Mouse (Mus musculus) midbrain, embryonic 15.5 days (tissue): ENCODE data around the gene Chmp1a. TPM values are rescaled to one million over a fixed set of nuclear protein-coding genes. Genes with fewer than 3 reads are reported as not detected.
A peak's percentile ranks its signal among the peaks of the same experiment; 100 is the strongest.

Experiments
- ATAC-seq: fragments of 200-750 bp; cut with Nextera tagmentation; replicated peaks from 2 replicates; pipeline ENCODE4 v1.8.0; 2017; ENCODE audit warnings: moderate TSS enrichment
- H3K27ac ChIP-seq: fragments of 300-500 bp; sonication (generic); 2 replicates; pipeline ENCODE4 v1.5.1; 2015; ENCODE audit warnings: mild to moderate bottlenecking, inconsistent platforms
- H3K27me3 ChIP-seq: fragments of 300-500 bp; sonication (generic); replicated peaks from 2 replicates; pipeline ENCODE4 v1.6.1; 2015; ENCODE audit warnings: inconsistent platforms
- H3K36me3 ChIP-seq: fragments of 300-500 bp; sonication (generic); replicated peaks from 2 replicates; pipeline ENCODE4 v1.6.1; 2015; ENCODE audit warnings: inconsistent platforms
- H3K4me1 ChIP-seq: fragments of 300-500 bp; sonication (generic); 2 replicates; pipeline ENCODE4 v1.6.1; 2015; ENCODE audit warnings: inconsistent platforms
- H3K4me2 ChIP-seq: fragments of 300-500 bp; sonication (generic); 2 replicates; pipeline ENCODE4 v1.6.1; 2015; ENCODE audit warnings: inconsistent platforms, mild to moderate bottlenecking, moderate library complexity
- H3K4me3 ChIP-seq: fragments of 300-500 bp; sonication (generic); 2 replicates; pipeline ENCODE4 v1.5.1; 2015; ENCODE audit warnings: mild to moderate bottlenecking, inconsistent platforms
- H3K9ac ChIP-seq: fragments of 300-500 bp; sonication (generic); 2 replicates; pipeline ENCODE4 v1.6.1; 2015; ENCODE audit warnings: mild to moderate bottlenecking, inconsistent platforms
- H3K9me3 ChIP-seq: fragments of 300-500 bp; sonication (generic); 2 replicates; pipeline ENCODE4 v1.6.1; 2016; ENCODE audit warnings: inconsistent platforms
- WGBS: fragments of 180-500 bp; shearing (Covaris S2); methylation state at CpG from one replicate; pipeline ENCODE4 v1.1.7; 2015; ENCODE audit warnings: mixed read lengths; 5-methylcytosine and 5-hydroxymethylcytosine counted together
- polyA plus RNA-seq: library from polyadenylated mRNA; unstranded; fragments of >200 nt; fragmentation: Nextera tagmentation; extraction: Ambion mirVana; gene quantifications from 2 replicates; pipeline ENCODE4 v1.2.1, GENCODE M21; 2015

Gene Chmp1a
- polyA plus RNA-seq, 1 experiment from 2014 or later, result 227 TPM

GRCm38 (mm10) chr8:123188841-123189240 is 23.7 kb downstream of the Chmp1a start:
- H3K36me3 ChIP-seq, result no peaks in the 10 kb centered on the region
- no peaks in the 10 kb centered on the region for H3K27me3 ChIP-seq
- H3K4me2 ChIP-seq, result no peak overlapping the region
- ATAC-seq, result no peak
- H3K27ac ChIP-seq, result no peak overlapping the region
- H3K4me3 ChIP-seq, result no peak overlapping the region
- H3K9ac ChIP-seq, result no peak overlapping the region
- WGBS, result 74% methylated on average over 7 of the region's 7 CpGs
- H3K9me3 ChIP-seq, result no peaks in the 10 kb centered on the region
- H3K4me1 ChIP-seq, result peaks cover 3% of the 10 kb centered on the region; the same call in 1 of the 2 replicates

GRCm38 (mm10) chr8:123188006-123188405 is 24.6 kb downstream of the Chmp1a start:
- Histone ChIP-seq H3K36me3 (no peaks in the 10 kb centered on the region), H3K9ac (no peak overlapping the region), H3K4me2 (no peak overlapping the region), H3K27me3 (no peaks in the 10 kb centered on the region), H3K27ac (no peak overlapping the region), H3K4me1 (peaks cover 3% of the 10 kb centered on the region; the same call in 1 of the 2 replicates), H3K9me3 (no peaks in the 10 kb centered on the region), H3K4me3 (no peak overlapping the region)
- 85% methylated on average over 2 of the region's 2 CpGs for WGBS
- ATAC-seq, result no peak

GRCm38 (mm10) chr8:123185566-123186409 is 26.8 kb downstream of the Chmp1a start, which contains the start of gene Dpep1:
Gene Dpep1, plus strand, starts transcription at chr8:123186242.
- Histone ChIP-seq H3K4me3 (no peak within 1 kb of the TSS), H3K9me3 (no peaks in the 10 kb centered on the region), H3K36me3 (no peaks in the 10 kb centered on the region), H3K27ac (no peak within 1 kb of the TSS), H3K4me1 (peaks cover 3% of the 10 kb centered on the region; the same call in 1 of the 2 replicates), H3K9ac (no peak within 1 kb of the TSS), H3K4me2 (no peak within 1 kb of the TSS), H3K27me3 (no peaks in the 10 kb centered on the region)
- ATAC-seq, result no peak
- 54% methylated on average over 19 of the region's 19 CpGs for WGBS

GRCm38 (mm10) chr8:123181391-123181790 is 31.2 kb downstream of the Chmp1a start:
- Histone ChIP-seq H3K27me3 (no peaks in the 10 kb centered on the region), H3K9me3 (no peaks in the 10 kb centered on the region), H3K4me1 (no peaks in the 10 kb centered on the region), H3K27ac (no peak overlapping the region), H3K9ac (no peak overlapping the region), H3K36me3 (no peaks in the 10 kb centered on the region), H3K4me3 (no peak overlapping the region), H3K4me2 (no peak overlapping the region)
- no peak for ATAC-seq
- 69% methylated on average over 3 of the region's 3 CpGs for WGBS

- Histone ChIP-seq H3K4me3 (no peak within 1 kb of the TSS), H3K4me1 (no peaks in the 10 kb centered on the region), H3K27ac (no peak within 1 kb of the TSS), H3K27me3 (no peaks in the 10 kb centered on the region), H3K36me3 (no peaks in the 10 kb centered on the region), H3K9me3 (no peaks in the 10 kb centered on the region), H3K9ac (no peak within 1 kb of the TSS), H3K4me2 (peak within 1 kb of the TSS; percentile 7; the same call in 1 of the 2 replicates)
- ATAC-seq, result no peak
- WGBS, result 34% methylated on average over 13 of the region's 13 CpGs
Observed at GRCm38 (mm10) chr8:123157888-123158465, 54.6 kb downstream of the Chmp1a start, which contains the start of gene Sult5a1. Gene Sult5a1, minus strand, starts transcription at chr8:123158315.

- no peaks in the 10 kb centered on the region for H3K27me3 ChIP-seq
- H3K27ac ChIP-seq, result no peak overlapping the region
- no peak overlapping the region for H3K4me2 ChIP-seq
- 83% methylated on average over 9 of the region's 9 CpGs for WGBS
- no peaks in the 10 kb centered on the region for H3K9me3 ChIP-seq
- no peaks in the 10 kb centered on the region for H3K36me3 ChIP-seq
- no peaks in the 10 kb centered on the region for H3K4me1 ChIP-seq
- H3K9ac ChIP-seq, result no peak overlapping the region
- no peak overlapping the region for H3K4me3 ChIP-seq
- ATAC-seq, result no peak
Observed at GRCm38 (mm10) chr8:123156070-123156773, 56.3 kb downstream of the Chmp1a start.

- no peak overlapping the region for H3K4me3 ChIP-seq
- H3K27me3 ChIP-seq, result no peaks in the 10 kb centered on the region
- no peak overlapping the region for H3K27ac ChIP-seq
- no peaks in the 10 kb centered on the region for H3K4me1 ChIP-seq
- 78% methylated on average over 5 of the region's 5 CpGs for WGBS
- no peak overlapping the region for H3K4me2 ChIP-seq
- no peak for ATAC-seq
- no peaks in the 10 kb centered on the region for H3K9me3 ChIP-seq
- no peak overlapping the region for H3K9ac ChIP-seq
- H3K36me3 ChIP-seq, result no peaks in the 10 kb centered on the region
Observed at GRCm38 (mm10) chr8:123155177-123155576, 57.4 kb downstream of the Chmp1a start.

Other genes starting within 250 kb of the Chmp1a start
- gene Ankrd11, start 170.5 kb downstream of the Chmp1a start, polyA plus RNA-seq, result 69.4 and 71.7 TPM in 2 replicates
- gene Spg7, start 149.8 kb downstream of the Chmp1a start, polyA plus RNA-seq, result 48.7 and 49.0 TPM in 2 replicates
- gene Rpl13, start 110.4 kb downstream of the Chmp1a start, polyA plus RNA-seq, result 632 and 634 TPM in 2 replicates
- 8.1 TPM in 2 replicates for gene Cpne7, start 95.4 kb downstream of the Chmp1a start, polyA plus RNA-seq
- gene Sult5a1, start 54.4 kb downstream of the Chmp1a start, polyA plus RNA-seq, result 1.6 and 2.1 TPM in 2 replicates
- 0.13 and 0.19 TPM in 2 replicates for gene Dpep1, start 26.5 kb downstream of the Chmp1a start, polyA plus RNA-seq
- 8.0 and 8.1 TPM in 2 replicates for gene Spata33, start 69 bp upstream of the Chmp1a start, polyA plus RNA-seq
- 52.6 and 55.0 TPM in 2 replicates for gene Cdk10, start 12.1 kb upstream of the Chmp1a start, polyA plus RNA-seq
- gene Spata2l, start 23.5 kb upstream of the Chmp1a start, polyA plus RNA-seq, result 7.4 and 8.1 TPM in 2 replicates
- 28.2 and 30.3 TPM in 2 replicates for gene Zfp276, start 41.4 kb upstream of the Chmp1a start, polyA plus RNA-seq
- 66.6 and 69.9 TPM in 2 replicates for gene Vps9d1, start 41.6 kb upstream of the Chmp1a start, polyA plus RNA-seq
- gene Fanca, start 105.8 kb upstream of the Chmp1a start, polyA plus RNA-seq, result 6.4 and 9.8 TPM in 2 replicates
- gene Spire2, start 120.0 kb upstream of the Chmp1a start, polyA plus RNA-seq, result 44.0 and 44.8 TPM in 2 replicates
- gene Tcf25, start 161.0 kb upstream of the Chmp1a start, polyA plus RNA-seq, result 324 and 331 TPM in 2 replicates
- 0.10 and 0.17 TPM in 2 replicates for gene Mc1r, start 194.3 kb upstream of the Chmp1a start, polyA plus RNA-seq
- 2,127 and 2,170 TPM in 2 replicates for gene Tubb3, start 198.7 kb upstream of the Chmp1a start, polyA plus RNA-seq
- 48.4 and 49.8 TPM in 2 replicates for gene Def8, start 210.8 kb upstream of the Chmp1a start, polyA plus RNA-seq